Mouse (Mus musculus): Measurements from ENCODE around the gene Rab1b.

DNA sequence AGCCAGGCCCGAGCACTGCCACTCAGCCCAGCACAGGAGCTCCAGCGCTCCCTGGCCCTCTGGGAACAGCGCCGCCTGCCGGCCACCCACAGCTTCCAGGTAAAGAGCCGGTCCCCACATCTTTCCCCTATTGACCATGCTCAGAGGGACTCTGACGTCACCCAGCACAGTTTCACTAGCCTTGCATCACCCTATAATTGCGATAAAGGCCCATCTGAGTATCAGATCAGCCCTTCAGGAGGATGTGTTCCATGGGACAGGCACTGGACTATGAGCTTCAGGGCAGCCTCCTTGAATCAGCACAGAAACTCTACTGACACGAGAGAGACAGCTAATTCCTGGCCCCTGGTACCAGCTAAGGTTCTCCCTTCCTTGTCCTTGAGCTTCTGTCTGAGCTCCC is 53.0 kb downstream of the Rab1b start:
- TF ChIP-seq POLR2A (IDR thresholded peaks at IDR 0.05; ENCODE audit: low read depth, low read length) (no peak), CTCF (conservative IDR thresholded peaks at IDR 0.05; ENCODE audit: insufficient read depth, insufficient read length, low read depth, low read length) (peak; percentile 64)

Data from kidney, adult 2 months (tissue).